Mouse (Mus musculus) cerebellum, adult 2 months (tissue): ENCODE measurements around the gene Aldh1a2. TPM values are rescaled to one million over a fixed set of nuclear protein-coding genes. Genes with fewer than 3 reads are reported as not detected.

Experiments used
- DNase-seq, 2 experiments: peaks; one replicate each; pipeline ENCODE4 v3.0.0; 2021
- H3K27ac ChIP-seq: fragments of 200-500 bp; 2 replicates; pipeline ENCODE4 v1.5.1; 2012; ENCODE audit warnings: low read length, control low read depth, inconsistent platforms; ENCODE audit not compliant: insufficient read depth
- H3K27me3 ChIP-seq: fragments of 200-500 bp; 2 replicates; pipeline ENCODE4 v1.6.1; 2012; ENCODE audit warnings: inconsistent platforms, mild to moderate bottlenecking, low read length, moderate library complexity; ENCODE audit not compliant: control insufficient read depth, insufficient read depth
- H3K4me1 ChIP-seq: fragments of 200-500 bp; 2 replicates; pipeline ENCODE4 v1.6.1; 2011; ENCODE audit warnings: low read length; ENCODE audit not compliant: control insufficient read depth, insufficient read depth
- H3K4me3 ChIP-seq: fragments of 200-500 bp; replicated peaks from 2 replicates; pipeline ENCODE3; 2011; ENCODE audit warnings: mild to moderate bottlenecking, low read depth, low read length, control low read depth; ENCODE audit not compliant: insufficient read depth
- CTCF ChIP-seq: fragments of 200-500 bp; IDR thresholded peaks from 2 replicates; pipeline ENCODE4 v1.5.1; 2011; ENCODE audit warnings: low read depth, mild to moderate bottlenecking, control low read depth, low read length, moderate library complexity, borderline replicate concordance; ENCODE audit not compliant: insufficient read depth
- POLR2A ChIP-seq: fragments of 200-500 bp; IDR thresholded peaks from 2 replicates; pipeline ENCODE4 v1.6.1; 2011; ENCODE audit warnings: low read length, control low read depth, borderline replicate concordance; ENCODE audit not compliant: insufficient read depth
- WGBS: fragments of 180-500 bp; shearing (Covaris S2); methylation state at CpG from one replicate; pipeline ENCODE4 v1.1.7; 2018; 5-methylcytosine and 5-hydroxymethylcytosine counted together
- polyA plus RNA-seq: library from polyadenylated mRNA; depleted of rRNA; stranded (reverse); fragments of >200 nt; gene quantifications from 2 replicates; pipeline ENCODE4 v1.2.3, GENCODE M21; 2012

Gene Aldh1a2
- polyA plus RNA-seq, 1 experiment = 3.3 TPM

- Histone ChIP-seq H3K27ac (no peak overlapping the region), H3K4me1 (no peaks in the 10 kb centered on the region), H3K4me3 (no peak overlapping the region), H3K27me3 (peaks cover 9% of the 10 kb centered on the region; the same call in 1 of the 2 replicates)
- no peak for TF ChIP-seq CTCF
- TF ChIP-seq POLR2A = no peak
- no peak for DNase-seq
- WGBS = 57% methylated on average over 2 of the region's 2 CpGs
Measured at GRCm38 (mm10) chr9:71220401-71220800, 4.8 kb downstream of the Aldh1a2 start.

- Histone ChIP-seq H3K4me3 (no peak overlapping the region), H3K27me3 (no peaks in the 10 kb centered on the region; the same call in 1 of the 2 replicates), H3K27ac (no peak overlapping the region), H3K4me1 (no peaks in the 10 kb centered on the region)
- no peak for DNase-seq
- 39% methylated on average over 10 of the region's 10 CpGs for WGBS
- no peak for TF ChIP-seq CTCF
- no peak for TF ChIP-seq POLR2A
Measured at GRCm38 (mm10) chr9:71227226-71227970, 11.8 kb downstream of the Aldh1a2 start.

GRCm38 (mm10) chr9:71230011-71230410, 14.4 kb downstream of the Aldh1a2 start:
- Histone ChIP-seq H3K4me1 (no peaks in the 10 kb centered on the region), H3K27me3 (no peaks in the 10 kb centered on the region; the same call in 1 of the 2 replicates), H3K4me3 (no peak overlapping the region), H3K27ac (no peak overlapping the region)
- 51% methylated on average over 6 of the region's 6 CpGs for WGBS
- TF ChIP-seq POLR2A = no peak
- no peak for TF ChIP-seq CTCF
- DNase-seq = no peak

GRCm38 (mm10) chr9:71236540-71236939, 21.0 kb downstream of the Aldh1a2 start:
- 23% methylated on average over 1 of the region's 1 CpGs for WGBS
- H3K4me1 ChIP-seq = no peaks in the 10 kb centered on the region
- no peaks in the 10 kb centered on the region; the same call in 1 of the 2 replicates for H3K27me3 ChIP-seq
- TF ChIP-seq CTCF = no peak
- TF ChIP-seq POLR2A = no peak
- no peak overlapping the region for H3K27ac ChIP-seq
- no peak for DNase-seq
- H3K4me3 ChIP-seq = no peak overlapping the region

- 80% methylated on average over 2 of the region's 2 CpGs for WGBS
- Histone ChIP-seq H3K4me1 (no peaks in the 10 kb centered on the region), H3K4me3 (no peak overlapping the region), H3K27ac (no peak overlapping the region), H3K27me3 (no peaks in the 10 kb centered on the region; the same call in 1 of the 2 replicates)
- TF ChIP-seq POLR2A (no peak), CTCF (no peak)
- no peak for DNase-seq
Measured at GRCm38 (mm10) chr9:71239926-71240325, 24.3 kb downstream of the Aldh1a2 start.

- Histone ChIP-seq H3K4me1 (no peaks in the 10 kb centered on the region), H3K27me3 (no peaks in the 10 kb centered on the region; the same call in 1 of the 2 replicates), H3K27ac (no peak overlapping the region), H3K4me3 (no peak overlapping the region)
- 75% methylated on average over 10 of the region's 10 CpGs for WGBS
- DNase-seq = no peak
- TF ChIP-seq POLR2A (no peak), CTCF (no peak)
Measured at GRCm38 (mm10) chr9:71241515-71242411, 26.2 kb downstream of the Aldh1a2 start.

- 88% methylated on average over 5 of the region's 5 CpGs for WGBS
- DNase-seq = no peak
- no peaks in the 10 kb centered on the region; the same call in 1 of the 2 replicates for H3K27me3 ChIP-seq
- TF ChIP-seq CTCF (no peak), POLR2A (no peak)
- H3K27ac ChIP-seq = no peak overlapping the region
- no peaks in the 10 kb centered on the region for H3K4me1 ChIP-seq
- no peak overlapping the region for H3K4me3 ChIP-seq
Measured at GRCm38 (mm10) chr9:71242412-71242781, 26.8 kb downstream of the Aldh1a2 start.

GRCm38 (mm10) chr9:71254380-71254779, 38.8 kb downstream of the Aldh1a2 start:
- TF ChIP-seq CTCF = no peak
- no peak for TF ChIP-seq POLR2A
- Histone ChIP-seq H3K4me3 (no peak overlapping the region), H3K27ac (no peak overlapping the region), H3K4me1 (no peaks in the 10 kb centered on the region), H3K27me3 (no peaks in the 10 kb centered on the region; the same call in 1 of the 2 replicates)
- WGBS = 71% methylated on average over 2 of the region's 2 CpGs
- no peak for DNase-seq
